Mouse (Mus musculus) retina, adult 2 months (tissue): ENCODE results near the gene Lrmda.

Experiments
- DNase-seq: peaks from one replicate; pipeline ENCODE4 v3.0.0-alpha.2; 2012; ENCODE audit warnings: low read depth, low spot score

The Lrmda gene

DNA sequence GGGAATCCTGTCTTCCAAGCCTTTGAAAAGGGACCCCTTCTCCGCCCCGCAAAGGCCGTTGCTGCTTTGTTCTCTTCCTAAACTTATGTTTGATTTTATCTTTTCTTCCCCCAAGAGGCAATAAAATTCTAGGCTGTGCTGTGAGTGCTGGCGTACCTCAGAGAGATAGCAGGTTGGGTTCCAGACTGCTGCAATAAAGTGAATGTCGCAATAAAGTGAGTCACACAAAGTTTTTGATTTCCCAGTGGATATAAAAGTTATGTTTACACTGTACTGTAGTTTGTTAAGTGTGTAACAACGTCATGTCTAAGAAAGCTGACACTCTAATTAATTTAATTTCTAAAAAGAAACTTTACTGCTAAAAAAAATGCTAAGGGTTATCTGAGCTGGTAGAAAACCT is 22.6 kb downstream of the Lrmda start:
- no peak for DNase-seq

DNA sequence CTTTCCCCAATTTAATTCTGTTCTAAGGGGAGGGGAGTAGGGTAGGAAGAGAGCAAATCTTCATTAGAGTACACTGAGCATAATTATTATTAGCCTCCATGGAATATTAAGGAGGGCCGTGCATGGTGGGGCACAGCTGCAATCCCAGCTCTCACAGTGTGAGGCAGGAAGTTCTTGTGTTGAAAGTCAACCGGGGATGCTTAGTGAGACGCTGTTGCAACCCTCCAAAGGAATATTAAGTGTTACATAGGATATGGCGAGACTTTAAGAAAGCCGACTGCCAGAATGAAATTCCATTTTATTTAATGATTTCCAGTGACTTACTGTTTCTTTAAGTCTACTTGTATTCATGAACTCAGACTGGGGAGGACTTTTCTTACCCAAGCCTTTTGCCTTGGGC is 23.9 kb downstream of the Lrmda start:
- no peak for DNase-seq

DNA sequence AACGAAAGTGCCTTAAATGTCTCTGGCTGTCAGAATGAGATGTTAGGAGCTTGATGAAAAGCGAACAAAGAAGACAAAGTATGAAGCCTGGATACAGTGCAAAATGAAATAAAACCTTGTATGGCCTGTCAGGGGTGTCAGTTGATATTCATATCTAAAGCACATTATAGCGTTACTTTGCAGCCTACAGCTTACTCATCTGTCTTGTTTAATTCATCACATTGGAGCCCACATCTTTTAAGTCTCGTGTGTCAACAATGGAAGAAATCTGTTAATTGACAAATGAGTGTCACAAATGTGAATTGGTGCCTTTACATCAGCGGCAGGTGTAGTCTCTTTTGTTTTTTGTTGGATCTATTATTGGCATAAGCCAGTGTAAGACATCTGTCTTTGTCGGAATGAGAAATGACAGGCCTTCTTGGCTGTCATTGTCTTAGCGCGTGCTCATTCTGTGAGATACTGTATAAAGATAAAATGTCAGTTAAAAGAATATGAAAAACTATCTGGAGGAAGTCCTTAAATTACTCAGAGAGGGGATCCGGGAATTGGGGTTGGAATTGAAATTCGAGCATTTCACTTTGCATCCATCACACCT is 26.8 kb downstream of the Lrmda start:
- DNase-seq = no peak

DNA sequence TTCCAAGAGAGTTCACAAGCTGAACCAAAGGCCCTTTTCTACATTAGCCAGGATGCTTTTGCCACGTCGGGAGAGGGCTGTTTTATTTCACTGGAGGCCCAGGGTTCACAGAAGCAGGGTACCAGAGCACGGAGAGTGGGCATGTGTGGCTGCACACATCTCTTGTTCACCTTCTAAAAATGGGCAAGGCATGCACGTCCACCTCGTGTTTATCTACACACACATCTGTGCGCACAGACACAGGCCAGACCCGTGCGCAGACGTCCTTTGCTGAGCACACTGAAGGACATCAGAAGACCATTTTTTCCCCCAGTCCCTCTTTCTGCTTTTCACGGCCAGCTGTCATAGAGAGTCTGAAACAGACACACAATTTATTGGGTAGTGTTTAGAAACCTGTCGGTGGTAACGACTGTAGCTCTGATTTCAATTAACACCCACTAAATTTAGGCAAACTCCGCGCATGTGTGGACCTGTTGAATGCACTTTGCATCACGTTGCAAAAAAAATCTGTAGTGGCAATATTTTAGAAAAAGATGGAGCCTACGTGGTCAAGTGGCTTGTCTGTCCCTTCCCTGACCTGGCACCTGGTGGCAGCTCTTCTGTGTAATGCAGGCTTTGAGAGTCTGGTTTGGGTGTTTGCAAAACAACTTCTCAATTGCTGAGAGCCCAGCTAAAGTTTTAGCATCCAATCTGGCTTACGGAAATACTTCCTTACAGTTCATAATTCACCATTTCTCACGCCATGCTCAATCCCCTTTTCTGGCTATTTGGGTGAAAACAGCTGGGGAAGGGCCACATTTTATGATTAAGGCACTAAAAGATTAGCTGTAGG is 28.8 kb downstream of the Lrmda start:
- no peak for DNase-seq

DNA sequence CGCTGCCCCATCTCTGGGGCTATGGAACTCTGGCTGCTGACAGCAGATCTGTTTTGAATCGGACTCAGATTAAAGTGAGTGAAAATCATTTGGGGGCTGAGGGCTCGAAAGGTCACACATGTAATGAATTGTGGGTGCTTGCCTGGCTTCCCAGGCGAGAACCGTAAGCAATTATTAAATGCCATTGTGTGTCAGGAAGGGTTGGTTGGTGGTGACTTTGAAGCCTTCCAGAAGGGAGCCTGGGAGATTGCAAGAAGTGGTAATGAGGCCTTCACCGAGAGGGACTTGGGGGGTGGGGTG is 29.3 kb downstream of the Lrmda start:
- DNase-seq = no peak

DNA sequence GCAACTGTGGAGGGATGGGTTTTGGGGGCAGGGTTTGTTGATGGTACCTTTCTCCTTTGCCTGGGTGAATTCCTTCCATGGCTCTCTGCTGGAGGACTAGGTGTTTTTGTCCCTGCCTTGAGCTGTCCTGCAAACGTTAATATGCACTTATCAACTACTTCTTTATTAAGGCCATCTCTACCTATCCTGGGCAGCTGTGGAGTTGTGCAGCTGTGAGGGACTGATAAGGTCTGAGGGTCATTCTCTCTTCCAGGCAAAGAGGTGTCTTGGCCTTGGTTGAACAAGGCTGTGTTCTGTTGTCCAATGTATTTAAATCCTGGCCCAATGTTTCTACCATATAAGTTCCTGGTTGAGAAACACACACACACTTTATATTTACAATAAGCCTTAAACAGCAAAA is 29.8 kb downstream of the Lrmda start:
- no peak for DNase-seq

DNA sequence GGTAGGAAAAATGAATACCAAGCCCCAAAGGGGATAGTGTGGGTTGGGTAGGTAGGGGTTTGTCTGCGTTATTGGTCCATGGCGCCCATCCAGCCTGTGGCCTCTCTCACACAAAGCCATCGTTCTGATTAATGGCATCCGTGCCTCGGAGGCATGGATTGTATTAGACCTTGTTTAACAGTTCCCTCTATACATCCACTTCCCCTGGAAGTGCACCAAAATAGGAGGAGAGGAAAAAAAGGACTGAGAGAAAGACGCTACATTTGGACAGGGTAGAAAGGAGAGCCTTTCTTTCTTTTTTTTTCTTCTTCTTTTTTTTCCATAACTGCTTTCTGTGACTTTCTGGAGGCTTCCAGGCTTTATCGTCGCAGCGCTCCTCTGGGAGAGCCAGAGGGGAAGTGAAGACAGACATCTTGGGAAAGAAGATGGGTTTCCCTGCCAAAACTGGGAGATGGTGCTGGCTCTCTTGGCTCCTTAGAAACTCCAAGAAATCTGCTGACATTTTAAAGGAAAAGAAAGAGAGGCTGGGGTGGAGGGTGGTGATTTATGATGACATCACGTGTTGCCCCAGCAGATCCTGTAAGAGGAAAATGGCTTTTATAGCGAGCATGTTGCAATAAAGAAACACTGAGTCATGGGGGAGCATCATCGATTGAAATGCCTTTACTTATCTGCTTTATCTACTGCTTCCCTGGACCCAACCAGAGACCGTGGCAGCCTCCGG is 32.6 kb downstream of the Lrmda start:
- DNase-seq = no peak

DNA sequence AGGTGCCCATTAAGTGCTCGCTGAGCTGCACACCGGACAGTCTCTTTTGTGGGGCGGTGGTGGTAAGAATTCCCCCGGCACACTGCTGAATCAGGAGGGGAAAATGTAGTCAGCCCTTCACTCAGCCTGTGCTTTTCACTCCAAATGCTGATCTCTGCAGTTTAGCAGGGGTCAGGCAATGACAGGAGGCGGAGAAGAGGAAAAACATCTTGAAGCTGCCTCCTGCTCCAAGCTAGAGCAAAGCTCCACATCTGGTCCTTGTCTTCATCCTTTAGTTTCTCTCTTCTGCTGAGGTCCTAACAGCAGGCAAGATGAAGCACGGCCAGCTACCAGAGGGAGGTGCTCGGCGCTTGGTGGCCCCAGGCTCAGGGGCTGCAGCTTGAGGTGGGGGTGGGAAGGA is 36.1 kb downstream of the Lrmda start:
- no peak for DNase-seq

DNA sequence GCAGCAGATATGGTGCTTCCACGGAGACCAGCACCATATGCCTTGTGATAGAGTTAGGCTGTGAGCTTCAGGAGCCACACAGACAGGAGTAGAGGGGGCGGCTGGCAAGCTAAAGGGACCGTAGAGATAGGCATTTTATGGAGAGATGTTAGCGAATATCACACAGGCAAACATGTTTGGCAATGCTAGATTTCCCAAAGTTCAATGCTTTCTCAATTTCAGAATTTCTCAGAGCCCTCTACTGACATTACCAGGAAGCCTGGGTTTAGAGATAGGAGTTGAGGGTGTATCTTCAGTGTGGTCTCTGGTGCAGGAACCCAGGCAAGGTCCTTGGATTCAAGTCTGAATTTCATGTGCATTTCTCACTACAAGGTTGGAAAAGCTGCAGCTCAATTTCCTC is 36.7 kb downstream of the Lrmda start:
- DNase-seq = no peak

DNA sequence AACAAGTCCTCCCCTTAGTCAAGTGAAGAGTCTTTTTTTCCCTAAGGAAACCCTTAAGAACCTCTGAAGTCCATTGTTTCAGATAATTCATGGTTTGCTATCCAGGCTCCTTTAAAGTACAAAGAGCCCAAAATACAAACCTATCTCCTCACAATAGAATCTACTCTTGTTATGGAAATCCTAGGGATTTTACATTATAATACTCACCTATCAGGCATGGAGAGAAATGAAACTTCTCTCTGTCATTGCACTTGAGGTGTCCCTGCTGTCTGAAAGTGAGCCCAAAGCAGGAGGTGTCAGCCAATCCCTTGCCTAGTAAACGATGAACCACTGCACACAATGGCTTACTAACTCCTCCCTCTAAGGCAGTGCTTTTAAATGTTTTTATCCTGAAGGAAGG is 39.2 kb downstream of the Lrmda start:
- no peak for DNase-seq

DNA sequence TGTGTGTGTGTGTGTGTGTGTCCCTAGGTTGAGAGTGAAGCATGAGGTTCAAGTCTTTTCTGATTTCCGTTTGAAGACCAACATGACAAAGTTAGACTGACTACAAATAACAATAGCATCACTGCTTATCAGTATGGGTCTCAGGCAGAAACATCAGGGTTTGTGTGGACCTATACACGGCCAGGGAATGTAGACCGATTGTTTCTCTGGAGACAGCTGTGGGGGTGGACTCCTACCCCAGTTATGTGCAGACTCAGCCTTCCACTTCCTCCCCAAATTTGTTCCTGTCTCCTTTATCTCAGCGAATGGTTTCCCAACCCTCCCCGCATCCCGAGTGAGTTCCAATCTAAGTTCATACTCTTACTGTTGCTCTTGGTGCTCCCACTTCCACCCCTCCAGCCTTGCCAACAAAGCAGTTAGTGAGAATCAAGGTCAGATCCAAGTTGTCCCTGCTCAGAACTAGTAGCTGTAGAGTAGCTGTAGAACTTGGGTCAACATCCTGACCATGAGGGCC is 39.9 kb downstream of the Lrmda start:
- DNase-seq = no peak

DNA sequence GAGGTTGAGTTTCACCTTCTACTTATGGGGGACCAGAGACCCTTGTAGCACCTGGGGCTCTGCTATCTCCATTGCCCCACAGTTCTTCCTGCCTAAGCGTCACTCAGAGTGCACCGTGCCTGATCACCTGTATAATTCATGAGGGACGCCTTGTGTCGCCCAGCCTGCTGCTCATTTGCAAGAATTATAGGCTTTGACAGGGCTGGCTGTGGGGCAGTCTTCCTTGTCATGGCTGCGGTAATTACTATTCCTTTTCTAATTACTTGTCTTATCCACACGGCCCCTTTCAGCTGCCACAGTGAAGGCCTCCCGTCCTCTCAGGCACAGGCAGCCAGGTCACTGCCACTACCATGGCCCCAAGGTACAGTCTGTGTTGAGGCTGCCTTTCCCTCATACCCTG is 41.3 kb downstream of the Lrmda start:
- DNase-seq = no peak

DNA sequence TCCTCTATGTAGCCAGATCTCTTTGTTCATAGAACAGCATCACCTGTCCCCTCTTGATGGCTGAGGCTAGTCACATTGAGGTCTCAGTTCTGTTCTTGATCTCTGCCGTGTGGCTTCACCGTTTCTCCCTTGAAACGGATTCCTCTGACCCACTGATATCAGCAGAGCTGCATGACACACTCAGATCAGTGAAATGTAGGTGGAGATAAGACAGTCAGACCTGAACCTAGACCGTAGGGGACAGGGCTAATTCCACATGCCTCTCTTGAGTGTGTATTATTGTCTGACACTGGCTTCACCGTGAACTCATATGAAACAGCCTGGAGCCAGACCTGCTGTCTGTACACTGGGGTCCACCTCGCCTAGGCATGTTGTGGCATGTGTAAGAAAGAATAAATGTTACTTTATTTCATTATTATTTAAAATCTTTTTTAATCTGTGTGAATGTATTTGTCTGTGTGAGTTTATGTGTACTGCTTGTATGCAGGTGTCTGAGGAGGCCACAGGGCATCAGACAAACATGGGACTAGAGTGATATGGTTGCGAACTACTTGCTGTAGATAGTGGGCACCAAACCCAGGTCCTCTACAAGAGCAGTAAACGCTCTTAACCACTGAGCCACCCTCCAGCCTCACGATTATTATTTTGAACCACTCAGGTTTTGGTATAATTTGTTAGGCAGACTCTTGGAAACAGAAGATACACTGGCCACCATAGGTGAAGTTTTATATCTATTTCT is 42.8 kb downstream of the Lrmda start:
- DNase-seq = no peak

DNA sequence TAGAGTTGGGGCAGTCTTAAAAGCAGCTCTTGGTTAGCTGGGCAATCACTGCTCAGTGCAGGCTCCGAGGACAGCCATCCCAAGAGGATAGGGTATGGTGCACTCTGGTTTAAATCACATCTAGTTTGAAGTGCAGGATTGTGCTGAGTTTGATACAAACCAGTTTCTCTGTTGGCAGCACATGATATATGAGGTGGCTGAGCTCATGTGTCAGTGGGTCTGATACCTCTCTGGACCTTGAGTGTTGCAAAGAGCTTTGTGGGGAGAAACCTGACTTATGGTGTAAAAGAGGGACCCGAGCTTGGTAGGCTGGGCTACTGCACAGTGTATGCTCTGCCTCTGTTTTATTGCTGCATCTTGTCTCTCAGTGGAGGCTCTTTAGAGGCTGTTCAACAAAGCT is 49.7 kb downstream of the Lrmda start:
- DNase-seq = no peak

DNA sequence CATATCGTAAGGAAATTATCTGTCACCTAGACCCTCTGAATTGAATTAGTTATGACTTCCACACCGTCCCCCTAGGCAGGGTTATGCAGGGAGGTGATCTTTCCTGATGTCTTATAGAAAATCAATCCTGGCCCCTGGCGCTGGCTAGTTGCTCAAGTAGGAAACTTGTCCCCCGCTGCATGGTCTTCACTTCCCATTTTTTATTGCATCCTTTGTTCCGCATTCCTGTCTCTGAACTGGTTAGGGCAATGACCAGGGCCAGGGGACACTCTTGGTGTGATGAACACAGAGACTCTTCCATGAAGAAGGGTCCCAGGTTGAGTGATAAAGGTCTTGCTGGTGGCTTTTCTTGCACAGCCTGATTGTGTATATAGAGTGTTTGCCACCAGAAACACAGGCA is 53.9 kb downstream of the Lrmda start:
- DNase-seq = no peak

DNA sequence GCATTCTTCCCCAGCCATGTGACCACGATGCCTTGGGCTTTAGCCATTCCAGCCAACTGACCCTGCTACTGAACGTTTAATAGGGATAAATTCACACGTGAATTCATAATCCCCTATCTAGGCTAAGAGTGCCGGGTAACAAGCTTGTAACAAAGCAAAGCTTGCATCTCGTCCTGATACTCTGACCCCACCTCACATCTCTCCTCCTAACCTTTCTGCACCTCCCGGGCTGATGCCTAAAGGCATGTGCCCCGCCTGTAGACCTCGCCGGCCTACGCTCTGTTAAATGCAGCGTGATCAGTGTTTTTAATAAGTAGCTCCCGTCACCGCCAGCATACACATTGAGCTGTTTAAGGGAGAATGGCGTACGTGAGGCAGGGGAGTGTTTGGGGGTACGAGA is 54.7 kb downstream of the Lrmda start:
- peak; percentile 85 for DNase-seq

DNA sequence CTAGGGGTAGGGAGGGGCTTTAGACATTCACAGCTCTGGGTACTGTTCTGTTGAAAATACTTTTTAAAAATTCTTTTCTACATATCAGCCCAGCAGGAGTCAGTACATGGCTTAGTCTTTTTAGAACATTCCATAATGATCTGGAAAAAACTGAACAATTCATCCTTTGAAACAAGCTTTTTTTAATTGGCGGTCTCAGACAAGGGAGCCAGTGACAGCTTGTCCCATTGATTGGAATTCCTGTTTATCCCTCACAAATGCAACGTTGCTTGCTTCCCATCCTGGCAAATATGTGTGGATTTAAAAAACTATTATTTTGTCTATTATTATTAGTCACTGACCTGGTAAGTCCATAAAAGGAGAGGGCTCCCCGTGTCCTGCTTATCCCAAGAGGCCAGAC is 64.4 kb downstream of the Lrmda start:
- DNase-seq = no peak

DNA sequence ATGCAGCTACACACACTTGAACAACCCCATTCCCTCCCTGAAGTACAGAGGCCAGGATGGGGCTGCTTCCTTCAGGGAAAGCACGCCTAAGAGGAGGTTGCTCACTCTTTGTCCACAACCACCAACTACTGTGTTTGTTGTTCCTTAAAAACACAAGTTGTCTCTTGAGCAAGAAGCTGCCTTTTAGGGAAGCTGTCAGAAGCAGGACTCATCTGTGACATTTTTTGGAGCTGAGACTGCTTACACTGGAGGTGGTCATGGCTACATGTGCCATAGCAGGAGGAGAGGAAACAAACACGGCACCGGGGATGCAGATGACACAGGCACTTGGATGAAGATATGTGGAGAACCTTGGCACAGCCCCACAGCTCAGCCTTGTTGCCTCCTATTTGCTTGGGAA is 65.9 kb downstream of the Lrmda start:
- no peak for DNase-seq

DNA sequence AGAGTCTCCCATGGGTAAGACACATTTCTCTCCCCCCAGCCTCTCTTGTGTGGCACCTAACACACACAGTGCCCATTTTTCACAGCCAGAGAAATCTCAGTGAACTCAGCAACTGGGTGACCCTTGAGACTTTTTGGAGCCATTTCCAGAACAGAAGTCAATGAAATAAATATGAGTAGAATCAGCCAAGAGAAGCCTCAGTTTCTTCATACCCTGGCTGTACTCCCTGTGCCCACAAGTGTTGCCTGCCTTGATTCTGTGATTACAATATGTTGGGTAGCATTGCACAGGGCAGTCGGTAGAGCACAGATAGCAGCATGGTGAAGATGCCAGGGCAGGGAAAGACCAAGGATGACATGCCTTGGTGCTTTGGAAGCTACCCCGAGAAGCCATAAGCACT is 69.1 kb downstream of the Lrmda start:
- no peak for DNase-seq

DNA sequence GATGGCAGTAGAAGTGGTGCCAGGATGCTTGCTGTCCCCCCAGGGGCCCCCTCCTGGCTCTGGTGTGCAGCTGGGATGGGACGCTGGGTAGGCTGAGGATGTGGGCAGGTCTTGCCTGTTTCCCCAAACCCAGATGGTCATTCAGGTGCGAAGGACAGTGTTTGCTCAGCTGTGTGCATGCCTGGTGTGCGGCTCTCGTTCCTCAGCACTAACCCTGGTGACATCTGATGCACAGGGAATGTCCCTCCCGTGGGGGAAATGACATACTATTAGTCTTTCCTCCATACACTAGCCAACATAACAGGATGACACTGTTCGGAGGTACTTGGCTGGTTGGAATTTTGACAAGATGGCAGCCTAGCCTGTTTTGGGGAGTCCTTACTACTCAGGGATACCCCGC is 69.8 kb downstream of the Lrmda start:
- no peak for DNase-seq

DNA sequence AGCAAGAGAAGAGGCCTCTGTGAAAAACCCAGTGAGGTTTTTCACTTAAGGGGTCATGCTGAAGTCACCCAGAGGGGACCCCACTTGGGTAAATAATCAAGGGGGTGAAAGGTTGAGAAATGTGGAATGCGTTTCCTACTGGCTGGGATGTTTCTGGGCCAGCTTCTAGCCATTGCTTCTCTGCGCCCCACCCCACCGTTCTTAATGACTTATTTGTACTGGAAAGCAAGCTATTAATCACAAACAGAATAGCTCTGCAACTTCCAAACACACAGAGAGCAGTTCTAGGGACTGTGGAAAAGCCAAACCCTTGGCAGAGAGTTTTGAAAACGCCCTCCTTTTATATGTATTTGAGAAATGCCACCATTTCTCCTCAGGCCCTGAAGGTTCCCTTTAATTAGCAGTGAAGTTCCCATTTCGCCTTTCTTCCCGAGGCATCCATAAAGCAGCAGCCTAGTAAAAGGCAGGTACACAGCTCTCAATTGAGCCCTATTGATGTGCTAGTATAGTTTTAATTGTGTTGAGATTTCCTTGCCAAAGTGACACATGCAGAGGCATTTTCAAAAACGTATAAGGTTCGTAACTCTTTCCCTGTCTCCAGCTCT is 70.5 kb downstream of the Lrmda start:
- DNase-seq = no peak

DNA sequence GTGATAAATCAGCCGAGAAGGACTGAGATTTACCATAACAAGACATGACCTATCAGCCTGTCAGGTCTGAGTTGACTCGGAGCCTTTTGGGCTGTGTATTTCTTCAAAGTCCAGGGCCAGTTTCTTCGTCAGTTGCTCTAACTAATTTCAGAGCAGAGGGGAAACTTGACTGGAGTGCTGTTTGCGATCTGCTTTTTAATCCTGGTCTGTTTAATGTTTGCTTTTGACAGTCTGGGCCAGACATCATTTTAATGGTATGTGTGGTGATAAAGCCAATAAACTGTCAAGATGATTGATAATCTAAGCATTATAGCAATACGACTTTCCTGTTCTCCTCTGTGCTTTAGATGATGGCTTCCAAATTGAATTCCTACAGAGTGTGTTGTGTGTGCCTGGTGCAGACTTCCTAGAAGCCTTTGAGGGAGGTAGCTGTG is 71.3 kb downstream of the Lrmda start:
- DNase-seq = no peak
